Mouse (Mus musculus) stomach, embryonic 16.5 days (tissue): Measurements from ENCODE around the gene Trak1. TPM values are rescaled to one million over a fixed set of nuclear protein-coding genes. Genes with fewer than 3 reads are reported as not detected.

Experiments
- ATAC-seq: fragments of 200-750 bp; cut with Nextera tagmentation; 2 replicates; pipeline ENCODE4 v1.8.0; 2017; ENCODE audit warnings: moderate number of reproducible peaks, moderate TSS enrichment; ENCODE audit not compliant: insufficient read depth, low FRiP score
- H3K27ac ChIP-seq: fragments of 300-500 bp; sonication (generic); 2 replicates; pipeline ENCODE4 v1.5.1; 2014; ENCODE audit warnings: low read length
- H3K27me3 ChIP-seq: fragments of 300-500 bp; sonication (generic); 2 replicates; pipeline ENCODE4 v1.6.1; 2014; ENCODE audit warnings: low read length, control low read depth, mixed read lengths; ENCODE audit not compliant: control insufficient read depth, insufficient read depth
- H3K36me3 ChIP-seq: fragments of 300-500 bp; sonication (generic); 2 replicates; pipeline ENCODE4 v1.6.1; 2014; ENCODE audit warnings: low read length; ENCODE audit not compliant: control insufficient read depth, insufficient read depth
- H3K4me1 ChIP-seq: fragments of 300-500 bp; sonication (generic); 2 replicates; pipeline ENCODE4 v1.6.1; 2014; ENCODE audit warnings: low read length, control low read depth, mixed read lengths; ENCODE audit not compliant: control insufficient read depth, insufficient read depth
- H3K4me2 ChIP-seq: fragments of 300-500 bp; sonication (generic); 2 replicates; pipeline ENCODE4 v1.6.1; 2014; ENCODE audit warnings: low read depth, low read length, mixed read lengths
- H3K4me3 ChIP-seq: fragments of 300-500 bp; sonication (generic); replicated peaks from 2 replicates; pipeline ENCODE4 v1.5.1; 2014; ENCODE audit warnings: mild to moderate bottlenecking, low read length
- H3K9ac ChIP-seq: fragments of 300-500 bp; sonication (generic); 2 replicates; pipeline ENCODE4 v1.6.1; 2014; ENCODE audit warnings: low read length
- H3K9me3 ChIP-seq: fragments of 300-500 bp; sonication (generic); replicated peaks from 2 replicates; pipeline ENCODE4 v1.6.1; 2016; ENCODE audit warnings: low read length, control low read depth; ENCODE audit not compliant: control insufficient read depth
- WGBS: fragments of 180-500 bp; shearing (Covaris S2); extraction: QIAGEN DNeasy Blood & Tissue Kit; methylation state at CpG from one replicate; pipeline ENCODE4 v1.1.7; 2014; 5-methylcytosine and 5-hydroxymethylcytosine counted together
- polyA plus RNA-seq: library from polyadenylated mRNA; unstranded; fragments of >200 nt; fragmentation: Nextera tagmentation; extraction: Ambion mirVana; gene quantifications from 2 replicates; pipeline ENCODE4 v1.2.1, GENCODE M21; 2015

Trak1 gene
- polyA plus RNA-seq, 1 experiment from 2014 or later = 24.1 TPM

- 89% methylated on average over 15 of the region's 15 CpGs for WGBS
- H3K9ac ChIP-seq = no peak overlapping the region
- no peak overlapping the region for H3K4me3 ChIP-seq
- ATAC-seq = no peak
- no peaks in the 10 kb centered on the region for H3K36me3 ChIP-seq
- H3K27ac ChIP-seq = peak overlapping the region; percentile 78
- no peak overlapping the region for H3K4me2 ChIP-seq
- peaks cover 43% of the 10 kb centered on the region for H3K4me1 ChIP-seq
- H3K9me3 ChIP-seq = no peaks in the 10 kb centered on the region
- no peaks in the 10 kb centered on the region for H3K27me3 ChIP-seq
Measured at GRCm38 (mm10) chr9:121336324-121336946, 39.1 kb downstream of the Trak1 start.

- Histone ChIP-seq H3K9ac (peak overlapping the region; percentile 42; the same call in 1 of the 2 replicates), H3K4me1 (peaks cover 35% of the 10 kb centered on the region)
Measured at GRCm38 (mm10) chr9:121337216-121337937, 40.1 kb downstream of the Trak1 start.

DNA sequence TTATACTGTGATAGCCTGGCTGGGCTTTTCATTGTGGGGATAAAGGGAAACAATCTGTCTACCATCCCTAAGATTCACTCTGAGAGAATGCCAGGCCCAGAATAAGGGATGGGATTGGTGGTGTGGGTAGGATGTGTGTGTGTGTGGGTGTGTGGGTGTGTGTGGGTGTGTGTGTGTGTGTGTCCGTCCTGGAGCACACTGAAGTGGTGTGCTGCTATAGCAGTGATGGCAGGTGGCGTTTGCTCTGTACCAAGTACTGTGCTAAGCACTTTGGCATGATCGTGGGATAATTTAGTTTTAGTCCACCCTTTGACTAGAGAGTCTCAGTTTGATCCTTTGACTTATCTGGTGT lies 40.6 kb downstream of the Trak1 start:
- 65% methylated on average over 3 of the region's 3 CpGs for WGBS
- no peaks in the 10 kb centered on the region for H3K9me3 ChIP-seq

More at GRCm38 (mm10) chr9:121337216-121337937, 40.1 kb downstream of the Trak1 start:
- Histone ChIP-seq H3K4me2 (0 out of 2 replicates have a peak overlapping the region, but pooled peaks have one; percentile 15), H3K4me3 (no peak overlapping the region), H3K27me3 (no peaks in the 10 kb centered on the region), H3K27ac (peak overlapping the region; percentile 78), H3K9me3 (no peaks in the 10 kb centered on the region), H3K36me3 (no peaks in the 10 kb centered on the region)
- peak; percentile 61; the same call in 1 of the 2 replicates for ATAC-seq
- WGBS = 54% methylated on average over 9 of the region's 9 CpGs

DNA sequence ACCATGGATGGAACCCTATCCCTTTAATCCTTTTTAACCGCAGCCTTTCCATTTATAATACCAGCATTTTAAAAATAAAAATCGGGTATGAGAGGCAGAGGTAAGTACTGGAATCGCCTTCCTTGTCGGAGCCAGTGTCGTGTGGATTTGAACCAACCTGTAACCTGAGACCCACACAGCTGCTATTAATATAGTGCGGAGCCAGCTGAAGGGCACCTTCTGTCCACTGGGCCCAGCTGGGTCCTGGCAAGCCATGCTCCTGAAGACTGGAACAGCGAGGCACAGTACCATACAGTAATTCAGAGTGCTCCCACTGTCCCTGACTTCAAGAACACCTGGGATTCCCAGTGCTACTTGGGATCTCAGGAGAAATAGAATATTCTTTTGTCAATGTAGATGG lies 44.5 kb downstream of the Trak1 start:
- no peak overlapping the region for H3K4me2 ChIP-seq
- no peak overlapping the region for H3K9ac ChIP-seq
- H3K27me3 ChIP-seq = no peaks in the 10 kb centered on the region
- H3K9me3 ChIP-seq = no peaks in the 10 kb centered on the region
- no peak for ATAC-seq
- H3K4me1 ChIP-seq = peaks cover 16% of the 10 kb centered on the region
- H3K36me3 ChIP-seq = no peaks in the 10 kb centered on the region
- H3K4me3 ChIP-seq = no peak overlapping the region
- H3K27ac ChIP-seq = no peak overlapping the region
- WGBS = 69% methylated on average over 7 of the region's 7 CpGs

More for the DNA sequence above, 40.6 kb downstream of the Trak1 start:
- H3K4me2 ChIP-seq = 0 out of 2 replicates have a peak overlapping the region, but pooled peaks have one; percentile 15
- peak; percentile 16; the same call in 1 of the 2 replicates for ATAC-seq
- H3K27ac ChIP-seq = peak overlapping the region; percentile 78
- no peak overlapping the region for H3K4me3 ChIP-seq
- no peaks in the 10 kb centered on the region for H3K36me3 ChIP-seq
- peaks cover 29% of the 10 kb centered on the region for H3K4me1 ChIP-seq
- peak overlapping the region; percentile 42; the same call in 1 of the 2 replicates for H3K9ac ChIP-seq
- no peaks in the 10 kb centered on the region for H3K27me3 ChIP-seq

DNA sequence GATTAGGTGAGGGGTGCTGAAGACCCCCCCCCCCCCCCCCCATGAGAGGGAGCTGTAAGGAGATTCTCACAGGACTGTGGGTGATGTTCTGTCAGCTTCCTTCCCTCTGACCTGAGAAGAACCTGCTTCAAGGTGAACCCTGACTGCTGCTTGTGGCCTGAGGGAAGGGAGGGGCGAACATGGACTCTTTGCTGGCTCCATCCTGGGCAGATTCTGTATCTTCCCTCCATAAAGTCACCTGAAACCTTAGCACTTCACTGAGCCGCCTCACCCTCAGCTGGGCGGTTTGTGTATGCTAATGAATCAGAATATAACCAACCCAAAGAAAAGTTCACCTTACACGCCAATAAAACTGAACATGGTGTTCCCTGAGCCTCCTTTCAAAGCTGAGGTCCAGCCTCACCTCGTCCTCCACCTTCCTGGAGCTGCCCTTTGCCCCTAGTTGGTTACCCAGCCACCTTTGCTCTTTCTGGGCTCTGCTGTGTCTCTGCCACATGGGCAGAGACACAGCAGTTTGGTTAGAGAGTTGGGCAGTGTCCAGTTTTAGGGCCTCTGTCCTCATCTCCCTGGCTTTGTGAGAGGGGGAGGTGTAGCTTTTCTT lies 45.3 kb downstream of the Trak1 start:
- H3K27me3 ChIP-seq = no peaks in the 10 kb centered on the region
- H3K4me3 ChIP-seq = no peak overlapping the region
- no peaks in the 10 kb centered on the region for H3K9me3 ChIP-seq
- H3K36me3 ChIP-seq = no peaks in the 10 kb centered on the region
- H3K27ac ChIP-seq = no peak overlapping the region
- no peak overlapping the region for H3K4me2 ChIP-seq
- no peak overlapping the region for H3K9ac ChIP-seq
- WGBS = 86% methylated on average over 5 of the region's 5 CpGs
- peaks cover 18% of the 10 kb centered on the region for H3K4me1 ChIP-seq
- no peak for ATAC-seq

DNA sequence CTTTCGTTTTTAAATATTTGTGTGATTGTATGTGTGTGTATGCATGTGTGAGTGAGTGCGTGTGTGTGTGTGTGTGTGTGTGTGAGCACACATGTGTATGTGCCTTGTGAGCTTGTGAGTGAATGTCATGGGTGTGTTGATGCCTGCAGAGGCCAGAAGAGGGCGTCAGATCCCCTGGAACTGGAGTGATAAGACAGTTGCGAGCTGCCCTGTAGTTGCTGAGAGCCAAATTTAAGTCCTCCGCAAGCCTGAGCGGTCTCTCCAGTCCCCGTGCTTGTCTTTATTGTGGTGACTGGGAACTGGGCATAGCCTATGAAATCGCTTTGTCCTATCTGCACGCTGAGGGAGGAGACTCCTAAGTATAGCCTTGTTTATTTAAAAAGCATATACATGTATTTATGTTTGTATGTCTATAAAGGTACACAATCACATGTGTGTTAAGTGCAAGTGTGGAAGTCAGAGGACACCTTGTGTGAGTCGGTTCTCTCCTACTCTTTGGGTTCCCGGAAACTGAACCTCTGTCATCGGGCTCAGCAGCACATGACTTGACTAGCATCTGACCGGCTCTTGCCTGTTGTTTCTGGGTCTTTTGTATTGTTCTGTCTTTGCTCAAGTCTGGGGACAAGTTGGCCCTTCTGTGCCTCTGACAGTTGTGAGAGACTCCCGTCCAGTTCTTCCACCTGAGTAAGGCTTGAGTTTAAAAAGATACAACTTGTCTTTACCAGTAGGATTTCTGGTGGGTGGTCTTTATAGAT lies 46.0 kb downstream of the Trak1 start:
- Histone ChIP-seq H3K4me1 (peaks cover 18% of the 10 kb centered on the region), H3K36me3 (no peaks in the 10 kb centered on the region), H3K4me2 (no peak overlapping the region), H3K27me3 (no peaks in the 10 kb centered on the region), H3K4me3 (no peak overlapping the region), H3K9me3 (no peaks in the 10 kb centered on the region), H3K9ac (no peak overlapping the region), H3K27ac (0 out of 2 replicates have a peak overlapping the region, but pooled peaks have one; percentile 19)
- no peak for ATAC-seq
- whole genome bisulfite sequencing = 76% methylated on average over 14 of the region's 14 CpGs

DNA sequence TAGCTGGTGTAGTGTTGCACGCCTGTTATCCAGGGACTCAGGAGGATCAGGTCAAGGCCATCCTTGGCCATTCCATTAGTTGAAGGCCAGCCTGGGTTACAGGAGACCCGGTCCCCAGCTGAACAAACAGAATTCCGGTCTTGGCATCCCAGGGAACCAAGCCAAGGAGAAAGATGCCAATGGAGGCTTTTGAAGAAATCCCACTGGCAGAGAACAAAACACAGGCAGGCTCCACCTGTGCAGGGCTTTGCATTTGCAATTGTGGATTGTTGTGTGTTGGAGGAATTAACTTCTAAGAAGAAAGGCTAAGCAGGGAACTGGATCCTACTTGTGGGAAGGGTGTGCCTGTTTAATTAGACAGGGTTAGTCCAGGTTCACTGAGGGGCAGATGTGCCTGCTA lies 47.0 kb downstream of the Trak1 start:
- Histone ChIP-seq H3K4me3 (no peak overlapping the region), H3K36me3 (no peaks in the 10 kb centered on the region), H3K4me1 (peaks cover 21% of the 10 kb centered on the region), H3K27ac (0 out of 2 replicates have a peak overlapping the region, but pooled peaks have one; percentile 12), H3K27me3 (no peaks in the 10 kb centered on the region), H3K9me3 (no peaks in the 10 kb centered on the region), H3K4me2 (no peak overlapping the region), H3K9ac (no peak overlapping the region)
- WGBS = 57% methylated on average over 3 of the region's 3 CpGs
- ATAC-seq = no peak

DNA sequence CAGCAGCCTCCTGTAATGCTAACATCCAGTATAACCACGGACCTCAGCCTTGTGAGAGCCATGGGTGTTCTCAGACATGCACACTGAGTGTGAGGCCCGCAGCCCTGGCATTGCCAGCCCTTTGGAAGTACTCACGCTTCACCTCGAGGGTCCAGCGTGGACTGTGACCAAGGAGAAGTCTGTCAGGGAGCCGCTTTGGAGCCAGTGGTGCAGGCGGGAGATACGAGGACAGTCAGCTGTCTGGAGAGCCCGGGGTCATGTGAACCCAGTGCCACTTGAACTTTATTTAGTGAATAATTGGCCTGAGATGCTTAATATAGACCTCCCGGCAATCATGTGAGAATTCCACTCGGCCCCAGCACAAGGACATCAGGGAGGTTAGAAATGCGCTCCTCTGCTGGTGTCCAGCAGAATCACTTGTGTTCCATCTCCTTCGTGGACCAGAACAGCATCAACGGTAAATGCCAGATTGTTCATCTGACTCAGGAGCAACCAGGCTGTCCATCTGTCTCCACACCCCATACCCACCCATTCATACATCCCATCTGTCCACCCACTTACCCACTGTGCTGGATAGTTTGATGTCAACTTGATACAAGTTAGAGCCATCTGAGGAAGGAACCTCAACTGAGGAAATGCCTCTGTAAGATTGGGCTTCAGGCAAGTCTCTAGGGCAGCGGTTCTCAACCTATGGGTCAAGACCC lies 48.3 kb downstream of the Trak1 start:
- Histone ChIP-seq H3K9ac (no peak overlapping the region), H3K4me2 (no peak overlapping the region), H3K4me1 (peaks cover 25% of the 10 kb centered on the region), H3K27me3 (no peaks in the 10 kb centered on the region), H3K4me3 (no peak overlapping the region), H3K36me3 (no peaks in the 10 kb centered on the region), H3K27ac (no peak overlapping the region), H3K9me3 (no peaks in the 10 kb centered on the region)
- 91% methylated on average over 15 of the region's 15 CpGs for WGBS
- no peak for ATAC-seq
